Mouse (Mus musculus): ENCODE measurements around the gene Mpi.

Mpi gene

DNA sequence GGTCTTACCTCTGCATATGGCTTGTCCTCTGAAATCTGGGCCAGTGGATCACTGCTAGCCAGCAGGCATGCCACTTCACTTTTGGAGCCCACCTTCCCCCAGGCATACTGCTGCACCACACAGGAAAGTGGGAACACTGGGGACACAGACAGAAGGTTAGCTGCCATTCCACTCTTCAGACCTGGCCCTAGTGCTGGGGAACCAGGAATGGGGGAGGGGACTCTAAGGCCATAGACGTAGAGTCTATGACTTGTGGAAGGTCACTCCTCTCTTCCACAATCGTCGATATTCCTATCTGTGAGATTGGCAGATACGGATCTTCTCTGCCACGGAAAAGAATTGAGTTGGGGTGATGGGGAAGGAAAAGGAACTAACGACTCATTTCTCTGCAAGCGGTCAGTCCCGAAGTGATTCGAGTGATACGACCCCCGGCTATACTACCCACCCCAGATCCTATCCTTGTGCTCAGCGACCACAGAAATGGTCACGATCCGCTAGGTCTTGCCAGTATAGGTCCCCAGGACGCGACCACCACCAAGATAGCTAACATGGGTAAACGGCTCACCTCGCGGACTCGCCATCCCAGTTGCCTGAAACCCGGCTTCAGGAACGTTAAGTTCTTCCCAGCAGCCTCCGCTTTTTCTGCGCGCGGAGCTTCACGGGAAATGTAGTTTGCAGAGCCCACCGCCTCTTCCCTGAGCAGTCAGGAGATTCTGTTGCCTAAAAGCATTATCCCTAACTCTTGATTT, at the start of gene Mpi:
Gene Mpi (minus strand): TSS at position 625 of the 749 bp plus-strand sequence.
- peak; percentile 70 for DNase-seq

- no peak for DNase-seq
Measured at GRCm38 (mm10) chr9:57602098-57602497, 49.5 kb upstream of the Mpi start.

DNA sequence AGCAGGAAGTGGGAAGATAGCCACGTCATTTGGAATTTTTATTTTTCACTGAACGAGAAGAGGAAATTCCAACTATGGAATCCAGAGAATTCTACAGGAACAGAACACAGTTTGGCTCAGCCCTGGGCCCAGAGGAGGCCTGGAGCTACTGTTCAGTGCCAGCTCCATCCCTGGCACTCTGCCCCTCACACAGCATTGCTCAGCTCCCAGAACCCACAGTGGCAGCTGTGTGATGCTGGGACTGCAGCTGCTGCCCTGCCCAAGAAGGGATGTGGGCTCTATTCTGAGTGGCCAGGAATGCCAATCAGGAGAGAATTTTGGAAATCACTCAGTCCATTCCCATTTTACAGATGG, 48.8 kb upstream of the Mpi start:
- DNase-seq = no peak

GRCm38 (mm10) chr9:57600620-57601352, 48.2 kb upstream of the Mpi start:
- DNase-seq = no peak

GRCm38 (mm10) chr9:57598851-57599563, 46.4 kb upstream of the Mpi start:
- DNase-seq = no peak

DNA sequence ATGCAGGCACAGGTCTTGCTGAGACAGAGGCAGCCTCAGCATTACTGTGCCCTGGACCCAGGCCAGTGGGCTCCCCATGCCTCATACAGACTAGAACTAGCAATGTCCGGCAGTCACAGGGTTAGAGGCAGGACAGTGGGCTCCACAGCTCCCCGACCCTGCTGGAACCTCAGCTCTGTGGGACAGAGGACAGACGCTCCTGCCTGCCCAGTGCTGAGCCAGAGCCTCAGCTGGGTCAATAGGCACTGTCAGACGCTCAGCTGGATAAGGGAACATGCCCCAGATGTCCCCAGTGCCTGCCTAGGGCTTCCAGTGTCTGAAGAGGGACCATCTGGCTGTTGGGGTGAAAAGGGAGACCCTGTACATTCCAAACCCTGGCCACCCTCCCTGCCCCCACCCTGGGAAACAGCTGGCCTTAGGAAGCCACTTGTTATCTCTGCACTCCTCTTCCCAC, 45.4 kb upstream of the Mpi start:
- DNase-seq = no peak

DNA sequence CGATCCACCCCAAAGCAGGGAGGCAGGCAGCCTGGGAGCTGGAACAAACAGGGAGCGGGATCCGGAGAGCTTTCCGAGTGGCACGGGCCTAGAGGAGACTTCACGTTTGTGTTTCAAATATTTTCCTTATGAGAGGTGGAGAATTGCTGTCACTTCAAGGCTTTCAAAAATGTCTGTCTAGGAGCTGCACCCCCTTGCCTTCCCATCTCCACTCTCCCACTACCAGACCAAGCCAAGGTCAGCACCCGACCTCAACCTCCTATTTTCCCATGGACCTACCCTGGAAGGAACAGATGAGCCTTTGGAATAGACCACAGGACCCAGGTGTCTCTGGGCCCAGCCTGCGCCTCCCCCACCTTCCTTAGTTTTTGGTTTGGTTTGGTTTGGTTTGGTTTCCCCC, 44.7 kb upstream of the Mpi start:
- no peak for DNase-seq

DNA sequence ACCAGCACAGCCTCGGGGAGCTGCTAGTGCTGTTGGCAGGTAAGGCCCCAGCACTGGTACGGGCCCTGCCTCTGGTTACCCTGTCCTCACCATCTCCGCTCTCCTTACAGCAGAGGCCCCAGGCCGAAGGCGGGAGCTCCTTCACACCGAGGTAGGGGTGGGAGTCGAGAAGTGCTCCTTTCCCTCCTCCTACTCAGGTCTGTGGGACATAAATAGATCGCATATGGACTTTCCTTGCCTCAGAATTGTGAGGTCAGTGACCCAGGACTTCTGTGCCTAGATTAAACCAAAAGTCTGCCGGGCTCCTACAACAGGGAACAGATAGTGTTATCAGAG, 41.6 kb upstream of the Mpi start:
- DNase-seq = no peak

GRCm38 (mm10) chr9:57593454-57594173, 41.1 kb upstream of the Mpi start:
- DNase-seq = no peak

GRCm38 (mm10) chr9:57590726-57591125, 38.2 kb upstream of the Mpi start:
- DNase-seq = no peak

- DNase-seq = peak; percentile 81
Measured at GRCm38 (mm10) chr9:57589224-57590126, 36.9 kb upstream of the Mpi start, which contains the start of gene Ulk3. TSS of gene Ulk3 (plus strand) at chr9:57589452.

DNA sequence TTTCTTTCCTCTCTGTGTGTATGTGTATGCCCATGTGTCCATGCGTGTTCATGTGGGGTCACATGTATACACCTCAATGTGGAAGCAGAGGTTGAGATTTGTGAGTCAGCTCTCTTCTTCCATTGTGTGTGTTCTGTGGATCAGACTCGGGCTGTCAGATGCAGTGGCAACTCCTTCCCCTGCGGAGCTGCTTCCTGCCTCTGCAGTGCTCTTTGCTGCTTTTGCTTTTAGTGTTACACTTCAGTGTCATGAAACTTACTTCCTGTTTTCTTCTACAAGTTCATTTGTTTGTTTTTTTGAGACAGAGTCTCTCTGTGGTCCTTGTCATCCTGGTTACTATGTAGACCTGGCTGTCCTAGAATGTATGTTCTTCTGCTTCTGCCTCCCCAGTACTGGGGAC, 32.4 kb upstream of the Mpi start:
- DNase-seq = no peak

- no peak for DNase-seq
Measured at GRCm38 (mm10) chr9:57577144-57577849, 24.7 kb upstream of the Mpi start.

- no peak for DNase-seq
Measured at GRCm38 (mm10) chr9:57575577-57575976, 23.0 kb upstream of the Mpi start.

- no peak for DNase-seq
Measured at GRCm38 (mm10) chr9:57574397-57574796, 21.8 kb upstream of the Mpi start.

- no peak for DNase-seq
Measured at GRCm38 (mm10) chr9:57568500-57568899, 15.9 kb upstream of the Mpi start.

DNA sequence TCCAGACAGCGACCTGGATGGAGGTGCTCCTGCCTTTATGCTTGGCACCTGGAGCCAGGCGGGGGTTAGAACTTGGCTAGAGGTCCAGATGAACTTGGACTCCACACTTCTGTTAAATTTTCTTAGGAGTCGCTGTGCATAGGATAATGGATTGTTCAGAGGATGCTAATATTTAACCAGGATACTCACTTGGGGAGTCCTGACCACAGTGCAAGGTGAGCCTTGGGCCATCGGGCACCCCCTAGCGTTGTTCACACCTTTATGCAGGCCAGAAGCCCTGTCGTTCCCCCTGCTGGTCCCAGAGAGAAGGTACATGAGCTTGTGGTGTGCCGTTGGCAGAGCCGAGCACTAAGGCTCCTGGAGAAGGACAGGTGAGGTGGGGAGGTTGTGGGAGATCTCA, 14.3 kb upstream of the Mpi start:
- no peak for DNase-seq

DNA sequence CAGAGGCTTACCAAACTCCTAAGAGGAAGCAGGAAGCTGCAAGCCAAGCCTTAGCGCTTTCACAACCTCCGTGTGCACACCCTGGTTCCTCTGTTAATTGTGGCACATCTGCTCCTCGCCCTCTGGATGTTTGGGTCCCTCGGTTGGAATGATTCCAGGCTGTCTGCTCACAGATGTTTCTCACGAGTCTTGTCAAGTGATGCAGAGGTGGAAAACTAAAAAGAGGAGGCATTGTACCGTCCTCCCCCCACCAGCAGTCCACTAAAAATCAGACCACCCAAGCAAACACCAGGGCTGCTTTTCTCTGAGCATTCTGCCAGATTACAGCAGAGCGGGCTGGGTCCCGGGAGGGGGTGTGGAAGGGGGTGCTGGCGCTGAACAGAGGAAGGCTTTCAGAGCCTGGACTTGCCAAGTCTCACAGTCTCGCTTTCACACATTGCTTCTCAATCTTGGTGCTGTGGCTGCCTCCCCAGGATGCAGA, 13.2 kb upstream of the Mpi start:
- DNase-seq = no peak

- DNase-seq = no peak
Measured at GRCm38 (mm10) chr9:57564609-57565008, 12.0 kb upstream of the Mpi start.

DNA sequence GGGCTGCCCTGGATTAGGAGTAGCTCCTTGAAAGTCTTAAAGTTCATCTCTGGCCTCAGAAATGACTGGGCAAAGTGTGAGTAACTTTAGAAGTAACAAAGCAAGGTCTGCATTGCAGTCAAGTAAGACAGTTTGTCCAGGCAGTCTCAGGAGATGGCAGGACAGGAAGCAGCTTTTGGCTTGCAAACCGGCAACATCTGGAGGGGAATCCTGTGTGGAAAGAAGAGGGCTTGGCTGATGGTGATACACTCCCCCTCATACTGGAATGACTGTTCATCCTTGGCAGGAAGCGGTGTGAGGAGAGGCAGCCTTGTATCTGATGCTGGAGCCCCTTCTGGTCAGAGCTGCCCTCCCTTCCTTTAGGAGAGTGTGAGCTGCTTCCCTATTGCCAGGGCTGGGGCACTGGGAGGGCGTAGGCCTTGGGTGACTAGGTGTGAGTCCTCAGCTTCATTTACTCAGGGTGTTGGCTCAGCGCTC, 10.4 kb upstream of the Mpi start:
- DNase-seq = no peak

- no peak for DNase-seq
Measured at GRCm38 (mm10) chr9:57561711-57562099, 9.1 kb upstream of the Mpi start.
